Mouse (Mus musculus): ENCODE data around the gene Ftsj3. TPM values are rescaled to one million over a fixed set of nuclear protein-coding genes. Genes with fewer than 3 reads are reported as not detected.
A peak's percentile ranks its signal among the peaks of the same experiment; 100 is the strongest.

The Ftsj3 gene
- 10 to 100 TPM; 37.8 to 39.4 TPM for total RNA-seq (2021)
- long read RNA-seq, transcript Ftsj3-201 (21 exons, 3,144 nt), result major isoform, 17 of 21 reads
- long read RNA-seq, partial matches to known transcripts, result 3 of 21 reads
- long read RNA-seq, other reads (novel, unspliced or antisense), result 1 of 21 reads

DNA sequence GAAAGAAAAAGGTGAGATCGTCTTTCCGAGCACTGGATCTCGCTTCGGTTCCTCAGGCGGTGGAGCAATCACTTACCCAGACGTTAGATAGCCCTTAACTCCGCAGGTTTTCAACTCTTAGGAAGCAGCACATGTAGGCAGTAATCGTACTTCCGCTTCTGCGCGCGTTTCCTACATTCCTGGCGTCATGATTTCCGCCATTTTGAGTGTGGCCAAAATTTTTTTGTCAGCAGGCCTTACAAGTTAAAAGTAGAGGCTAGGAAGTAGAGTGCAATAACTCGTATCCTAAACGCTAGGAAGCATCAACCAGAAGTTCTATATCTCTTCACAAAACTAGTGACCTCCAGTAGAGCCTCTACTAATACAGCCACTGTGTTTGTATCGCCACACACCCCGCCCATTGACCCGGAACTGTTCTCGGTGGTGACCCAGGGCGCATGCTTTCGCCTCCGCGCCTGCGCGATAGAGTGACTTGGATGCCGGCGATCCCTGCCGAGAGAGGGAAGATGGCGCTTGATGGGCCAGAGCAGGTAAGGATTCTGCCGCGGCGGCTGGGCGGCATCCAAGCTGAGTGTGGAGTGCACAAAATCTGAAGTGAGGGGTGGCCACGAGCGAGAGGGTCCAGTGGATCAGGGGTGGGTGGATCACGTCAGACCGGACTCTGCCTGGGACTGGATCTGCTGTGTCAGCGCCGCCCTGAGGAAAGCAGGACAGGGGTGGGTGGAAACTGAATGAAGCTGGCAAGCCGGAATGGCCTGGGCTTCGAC is at the start of gene Ftsj3, which contains the start of gene Psmc5:
Gene Ftsj3 (minus strand): TSS at position 395 of the 767 bp plus-strand sequence.
Gene Psmc5 (plus strand): TSS at position 470 of the 767 bp plus-strand sequence.
- peak; percentile 99 for DNase-seq (ENCODE audit: low spot score in 2 of 2)

DNA sequence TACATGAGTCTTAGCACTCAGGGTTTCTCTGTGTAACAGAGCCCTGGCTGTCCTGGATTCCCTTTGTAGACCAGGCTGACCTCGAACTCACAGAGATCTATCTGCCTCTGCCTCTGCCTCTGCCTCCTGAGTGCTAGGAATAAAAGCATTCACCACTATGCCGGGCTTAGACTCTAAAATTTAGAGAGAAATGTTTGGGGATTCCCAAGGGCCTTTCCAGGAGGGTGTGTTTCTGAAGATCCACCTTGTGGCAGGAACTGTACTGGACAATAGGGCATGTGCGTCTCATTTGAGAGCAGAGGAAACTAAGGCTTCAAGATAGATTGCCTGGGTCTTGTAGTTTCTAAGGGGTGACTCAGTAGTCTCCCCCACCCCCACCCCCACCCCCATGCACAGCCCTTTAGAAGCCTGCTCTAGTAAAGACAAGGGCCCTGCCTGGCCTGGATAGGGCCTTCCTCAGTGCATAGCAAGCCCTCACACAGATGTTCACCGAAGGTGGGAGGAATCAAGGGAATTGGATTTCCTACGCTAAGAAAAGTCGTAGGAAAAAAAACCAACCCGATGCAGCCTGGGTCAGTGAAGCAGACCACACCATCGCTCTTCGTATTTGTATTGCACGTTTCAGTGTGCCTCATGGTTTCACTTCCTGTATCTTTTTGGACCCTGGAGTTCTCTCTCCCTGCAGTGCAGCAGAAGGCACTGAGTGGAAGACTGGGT is 49.6 kb upstream of the Ftsj3 start:
- no peak for DNase-seq (ENCODE audit: low spot score in 2 of 2)

DNA sequence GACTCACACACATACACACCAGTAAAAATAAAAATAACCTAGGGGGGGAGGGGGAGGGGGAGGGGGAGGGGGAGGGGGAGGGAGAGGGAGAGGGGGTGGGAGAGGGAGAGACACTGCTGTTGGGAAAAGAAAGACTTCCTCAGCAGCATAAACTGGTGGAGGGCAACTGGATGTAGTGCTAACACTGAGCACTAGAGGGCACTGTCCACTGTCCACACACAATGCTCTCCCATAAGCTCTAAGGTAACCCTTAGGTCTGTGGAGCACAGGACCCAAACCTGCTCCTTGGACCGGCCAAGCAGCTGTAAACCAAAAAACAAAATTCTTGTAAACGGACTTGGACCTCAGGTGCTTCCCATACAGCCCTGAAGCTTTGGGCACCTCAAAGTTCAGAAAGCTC is 46.8 kb upstream of the Ftsj3 start:
- DNase-seq (ENCODE audit: low spot score in 2 of 2), result peak; percentile 65 to 66

DNA sequence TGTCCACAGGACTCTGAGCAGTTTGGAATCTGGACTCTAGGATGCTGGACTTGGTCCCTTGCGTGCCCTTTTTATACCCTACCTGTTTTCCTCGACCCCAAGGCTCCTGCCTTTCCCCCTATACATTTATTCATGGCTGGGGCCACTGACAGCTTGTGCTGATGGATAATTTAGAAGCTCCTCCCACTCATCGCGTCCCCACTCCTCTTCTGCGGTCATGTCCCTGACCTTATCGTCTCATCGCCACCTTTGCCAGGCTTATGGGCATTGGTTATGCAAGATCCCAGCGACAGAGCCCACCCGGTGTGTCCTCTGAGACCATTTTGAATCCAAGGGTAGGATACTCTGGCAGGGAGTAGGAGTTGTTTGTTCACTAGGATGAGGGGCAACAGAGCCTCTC is 45.9 kb upstream of the Ftsj3 start, which contains the start of gene Gh:
Gene Gh (minus strand): TSS at position 101 of the 400 bp plus-strand sequence.
- DNase-seq (ENCODE audit: low spot score in 2 of 2), result no peak

DNA sequence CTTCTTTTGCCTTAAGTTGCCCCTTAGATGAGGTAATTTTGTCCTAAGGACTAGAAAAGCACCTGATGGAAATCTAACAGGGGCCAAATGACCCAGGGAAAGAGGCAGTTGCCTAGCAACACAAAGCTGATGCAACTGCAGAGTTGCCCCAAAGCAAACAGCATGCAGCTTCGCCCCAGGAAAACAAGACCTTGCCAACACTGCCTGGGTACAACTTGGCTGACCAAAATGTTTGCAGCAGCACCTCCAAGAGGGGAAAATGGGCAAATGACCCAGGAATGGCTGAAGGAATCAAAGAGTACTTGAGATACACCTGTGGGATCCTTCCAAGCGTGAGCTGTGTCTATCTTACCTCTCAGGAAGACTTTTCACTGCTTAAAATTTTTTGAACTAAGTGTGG is 36.0 kb upstream of the Ftsj3 start:
- DNase-seq (ENCODE audit: low spot score in 2 of 2), result no peak

DNA sequence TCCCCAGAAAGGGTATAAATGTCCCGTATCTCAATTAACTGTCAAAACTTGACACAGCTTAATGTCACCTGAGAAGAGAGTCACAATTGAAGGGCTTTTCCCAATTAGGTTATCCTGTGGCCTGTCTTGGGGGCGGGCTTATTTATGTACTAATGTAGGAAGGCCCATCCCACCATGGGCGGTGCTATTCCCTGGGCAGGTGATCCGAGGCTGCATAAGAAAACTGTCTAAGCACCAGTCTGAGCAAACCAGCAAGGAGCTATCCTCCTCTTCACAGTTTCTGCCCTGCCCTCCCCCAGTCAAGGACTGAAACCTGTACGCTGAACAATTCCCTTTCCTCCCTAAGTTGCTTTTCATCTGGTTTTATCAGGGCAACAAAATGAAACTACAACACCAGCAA is 34.5 kb upstream of the Ftsj3 start:
- no peak for DNase-seq (ENCODE audit: low spot score in 2 of 2)

DNA sequence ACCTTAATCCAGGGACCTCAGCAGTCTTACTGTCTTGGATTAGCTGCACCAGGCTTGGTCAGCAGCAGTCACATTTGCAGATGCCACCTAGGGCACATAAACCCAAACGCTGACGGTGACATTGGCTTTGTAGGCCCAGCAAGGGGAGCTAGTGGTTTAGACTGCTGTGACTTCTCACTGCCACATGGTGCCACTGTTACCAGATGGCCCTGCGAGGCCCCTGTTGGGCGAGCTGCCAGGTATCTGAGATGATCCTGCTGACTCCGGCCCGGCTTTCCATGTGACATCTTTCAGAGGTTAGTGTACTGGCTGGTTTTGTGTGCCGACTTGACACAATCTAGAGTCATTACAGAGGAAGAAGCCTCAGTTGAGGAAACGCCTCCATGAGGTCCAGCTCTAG is 33.5 kb upstream of the Ftsj3 start:
- peak; percentile 47 to 53 for DNase-seq (ENCODE audit: low spot score in 2 of 2)

DNA sequence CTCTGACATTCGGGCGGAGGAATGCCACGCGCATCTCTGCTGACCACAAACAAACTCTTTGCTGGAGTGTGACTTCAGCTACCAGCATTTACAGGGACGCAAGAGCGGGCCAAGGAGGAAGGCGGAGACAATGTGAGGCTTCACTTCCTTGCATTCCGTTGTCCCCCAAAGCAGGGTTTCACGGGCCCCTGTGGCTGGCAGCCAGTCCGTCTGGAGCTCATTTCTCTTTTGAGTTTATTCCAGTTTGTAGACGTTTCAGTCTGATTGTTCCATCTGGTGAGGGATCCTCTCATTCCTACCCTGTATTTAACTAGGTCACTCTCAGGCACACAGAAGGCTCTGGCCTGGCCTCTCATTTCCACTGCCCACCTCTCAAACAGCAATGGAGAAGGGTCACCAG is 31.1 kb upstream of the Ftsj3 start:
- peak in 1 of 2 experiments; percentile 37 for DNase-seq (ENCODE audit: low spot score in 2 of 2)

DNA sequence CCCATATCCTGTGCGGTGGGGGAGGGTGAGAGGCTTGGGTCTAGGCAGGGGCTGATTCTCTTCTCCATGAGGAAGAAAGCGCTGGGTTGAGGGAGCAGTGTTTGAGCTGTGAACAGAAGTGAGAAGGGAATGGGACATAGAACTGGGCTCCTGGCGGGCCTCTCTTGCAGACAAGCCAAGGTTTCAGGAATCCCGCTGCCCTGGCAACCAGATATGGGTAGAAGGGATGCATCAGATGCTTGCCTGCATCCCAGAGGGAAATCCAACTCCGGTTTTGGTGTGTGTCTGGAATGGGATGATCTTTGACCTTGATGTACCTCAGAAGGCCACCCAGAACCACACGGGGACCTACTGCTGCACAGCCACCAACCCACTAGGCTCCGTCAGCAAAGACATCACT is 30.3 kb upstream of the Ftsj3 start:
- no peak for DNase-seq (ENCODE audit: low spot score in 2 of 2)

DNA sequence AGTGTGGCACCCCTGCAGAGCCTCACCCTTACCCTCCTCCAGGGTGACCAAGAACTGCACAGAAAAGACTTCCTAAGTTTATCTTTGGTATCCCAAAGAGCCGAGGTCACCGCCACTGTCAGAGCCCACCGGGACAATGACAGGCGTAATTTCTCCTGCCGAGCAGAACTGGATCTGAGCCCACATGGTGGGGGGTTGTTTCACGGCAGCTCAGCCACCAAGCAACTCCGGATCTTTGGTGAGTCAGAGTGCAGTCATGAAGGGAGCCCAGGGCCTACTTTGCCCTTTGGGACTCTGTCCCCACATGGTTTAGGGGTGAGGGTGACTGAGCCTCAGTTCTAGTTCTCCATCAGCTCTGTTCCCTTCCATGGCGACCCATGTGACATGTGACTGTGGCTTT is 28.2 kb upstream of the Ftsj3 start:
- DNase-seq (ENCODE audit: low spot score in 2 of 2), result no peak

DNA sequence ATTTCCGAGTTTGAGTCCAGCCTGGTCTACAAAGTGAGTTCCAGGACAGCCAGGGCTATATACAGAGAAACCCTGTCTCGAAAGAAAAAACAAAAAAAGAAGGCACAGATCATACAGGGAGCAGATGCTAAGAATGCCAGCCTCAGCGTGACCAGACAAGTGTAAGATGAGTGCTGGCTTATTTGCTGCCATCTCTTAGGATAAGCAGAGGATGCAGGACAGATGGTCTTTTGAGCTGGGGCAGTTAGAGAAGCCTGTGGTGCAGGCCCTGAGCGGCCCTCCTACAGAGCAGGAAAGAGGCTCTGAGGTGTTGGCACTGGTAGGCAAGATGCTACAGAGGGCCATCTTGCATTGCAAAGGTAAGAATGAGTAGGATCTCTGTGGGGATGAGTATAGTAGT is 27.5 kb upstream of the Ftsj3 start:
- DNase-seq (ENCODE audit: low spot score in 2 of 2), result no peak

DNA sequence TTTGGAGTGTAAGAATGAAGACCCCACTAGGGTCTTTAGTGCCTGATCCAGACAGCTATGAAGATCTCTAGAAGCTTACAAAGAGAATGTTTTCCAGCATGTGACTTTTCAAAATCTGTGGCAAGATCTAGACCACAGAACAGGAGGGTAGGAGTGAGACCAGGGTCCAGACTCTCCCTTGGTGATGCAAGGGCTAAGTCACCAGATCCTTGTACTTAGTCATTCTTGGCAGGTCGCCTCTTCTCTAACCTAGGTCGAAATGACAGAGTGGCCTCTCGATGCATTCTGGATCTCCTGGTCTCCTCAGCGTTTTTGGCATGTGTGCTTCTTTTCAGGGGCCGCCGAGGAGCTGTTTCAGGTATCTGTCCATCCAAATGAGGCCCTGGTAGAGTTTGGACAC is 26.6 kb upstream of the Ftsj3 start:
- DNase-seq (ENCODE audit: low spot score in 2 of 2), result no peak

DNA sequence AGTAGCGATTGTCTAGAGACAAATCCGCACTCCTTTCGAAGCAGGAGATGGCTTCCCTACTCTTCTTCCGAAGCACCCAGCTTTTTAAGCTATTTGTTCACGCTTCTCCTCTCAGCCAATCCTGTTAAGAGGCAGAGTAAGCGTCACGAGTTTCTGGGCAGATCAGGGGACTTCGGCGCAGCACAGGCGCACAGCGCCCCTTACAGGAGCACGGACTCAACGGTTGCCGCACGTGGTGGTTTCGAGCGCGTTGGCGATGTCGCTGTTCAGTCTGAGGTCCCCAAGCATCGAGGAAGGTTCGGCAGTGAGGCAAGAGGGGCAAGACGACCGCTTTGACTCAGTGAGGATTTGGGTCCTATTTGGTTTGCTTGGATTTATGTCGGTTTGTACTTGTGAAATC is 20.6 kb upstream of the Ftsj3 start, which contains the start of gene Tcam1:
Gene Tcam1 (plus strand): TSS at position 219 of the 400 bp plus-strand sequence.
- peak; percentile 97 to 99 for DNase-seq (ENCODE audit: low spot score in 2 of 2)

DNA sequence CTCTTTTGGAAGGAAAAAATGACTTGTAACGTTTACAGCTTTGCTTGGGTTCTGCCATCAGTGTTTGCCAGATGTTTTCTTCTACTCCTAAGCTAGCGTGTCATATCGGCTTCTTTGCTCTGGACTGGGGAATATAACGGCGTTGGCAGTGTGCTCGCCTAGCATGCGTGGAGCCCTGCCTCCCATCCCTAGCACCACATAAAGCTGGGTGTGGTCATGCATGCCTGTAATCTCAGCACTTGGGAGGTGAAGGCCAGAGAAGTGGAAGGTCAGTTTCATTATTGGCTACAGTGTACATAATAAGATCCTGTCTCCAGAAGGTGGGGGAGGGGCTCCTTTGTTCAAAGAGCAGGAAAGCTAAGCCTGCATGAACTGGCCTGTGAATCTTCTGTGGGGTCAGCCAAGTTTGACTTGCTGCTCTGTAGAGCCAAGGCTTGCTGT is 19.1 kb upstream of the Ftsj3 start:
- no peak for DNase-seq (ENCODE audit: low spot score in 2 of 2)

DNA sequence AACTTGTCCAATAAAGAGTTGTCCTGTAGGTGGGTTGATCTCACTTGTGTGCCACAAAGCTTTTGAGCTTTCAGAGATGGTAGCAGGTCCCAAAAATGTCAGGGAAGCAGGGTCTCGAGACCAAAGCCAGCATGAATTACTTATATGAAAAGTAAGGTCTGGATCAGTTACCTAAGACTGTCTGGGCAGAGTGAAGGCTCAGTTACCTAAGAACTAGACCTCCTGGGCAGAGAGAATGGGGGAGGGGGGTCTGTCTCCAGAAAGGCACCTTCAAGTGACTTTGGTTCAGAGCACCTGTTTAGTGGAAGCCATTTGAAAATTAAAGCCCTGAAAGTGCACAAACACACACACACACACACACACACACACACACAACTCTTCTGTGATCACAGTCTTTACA is 18.5 kb upstream of the Ftsj3 start:
- no peak for DNase-seq (ENCODE audit: low spot score in 2 of 2)

DNA sequence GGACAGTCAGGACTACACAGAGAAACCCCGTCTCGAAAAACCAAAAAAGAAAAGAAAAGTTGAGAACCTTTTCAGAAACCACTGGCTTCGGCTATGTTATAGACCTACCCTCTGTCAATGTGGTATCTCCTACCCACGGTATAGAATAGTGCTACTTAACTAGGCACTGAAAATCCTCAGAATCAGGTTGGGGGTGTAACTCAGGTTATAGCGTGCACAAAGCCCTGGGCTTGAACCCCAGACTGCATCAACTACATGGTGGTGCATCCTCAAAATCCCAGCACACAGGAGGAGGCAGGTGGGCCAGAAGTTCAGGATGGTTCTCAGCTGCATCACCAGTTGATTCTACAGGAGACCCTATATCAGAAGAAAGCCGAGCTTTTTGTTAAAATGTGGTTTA is 17.9 kb upstream of the Ftsj3 start:
- no peak for DNase-seq (ENCODE audit: low spot score in 2 of 2)

DNA sequence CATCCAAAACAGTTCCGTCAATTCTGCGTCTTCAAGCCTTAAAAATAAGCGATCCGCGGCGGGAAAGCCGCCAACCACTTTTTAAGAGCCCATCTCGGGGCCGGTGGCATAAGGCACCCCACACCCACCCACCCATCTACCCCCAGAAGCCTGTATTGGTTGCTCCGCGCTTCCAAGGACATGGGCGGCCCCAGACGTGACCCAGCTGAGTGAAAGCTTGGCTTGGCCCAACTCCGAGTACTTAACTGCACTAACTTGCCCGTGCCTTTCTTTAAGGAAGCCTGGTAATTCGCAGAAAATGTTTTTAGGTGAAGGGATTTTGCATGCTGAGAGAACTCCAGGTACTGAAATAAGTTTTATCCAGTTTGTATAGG is 17.4 kb upstream of the Ftsj3 start:
- no peak for DNase-seq (ENCODE audit: low spot score in 2 of 2)

DNA sequence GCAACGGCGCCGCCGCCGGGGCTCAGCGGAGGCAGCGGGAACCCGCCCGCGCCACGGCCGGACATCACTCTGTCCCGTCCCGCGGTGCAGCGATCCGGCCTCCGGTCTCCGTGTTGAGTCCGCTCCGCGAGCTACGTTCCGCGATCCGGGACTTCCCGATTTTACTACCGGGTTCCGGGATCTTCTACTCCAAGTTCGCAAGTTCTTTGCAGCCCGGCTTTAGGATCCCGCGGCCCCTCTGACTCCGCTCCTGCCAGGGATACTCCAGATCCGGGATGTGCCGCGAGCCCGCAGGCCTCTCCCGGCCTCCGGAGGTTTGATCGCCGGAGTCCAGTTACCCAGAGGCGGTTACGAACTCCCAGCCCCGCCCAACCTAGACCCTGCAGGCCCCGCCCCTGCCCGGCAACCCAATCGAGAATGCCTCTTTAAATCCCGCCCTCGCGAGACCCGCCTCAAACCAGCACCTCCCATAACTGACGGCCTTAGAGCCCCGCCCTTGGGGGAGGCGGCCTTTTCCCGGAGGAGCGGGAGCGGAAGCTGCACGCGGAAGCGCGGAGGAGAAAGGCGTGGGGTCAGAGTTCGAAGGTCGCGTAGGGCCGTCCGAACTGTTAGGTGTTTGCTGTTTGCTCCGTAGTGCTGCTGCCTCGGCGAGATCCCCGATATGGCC is 16.9 kb upstream of the Ftsj3 start, which contains the start of gene Smarcd2:
Gene Smarcd2 (minus strand): TSS at position 329 of the 667 bp plus-strand sequence.
- DNase-seq (ENCODE audit: low spot score in 2 of 2), result peak; percentile 98

DNA sequence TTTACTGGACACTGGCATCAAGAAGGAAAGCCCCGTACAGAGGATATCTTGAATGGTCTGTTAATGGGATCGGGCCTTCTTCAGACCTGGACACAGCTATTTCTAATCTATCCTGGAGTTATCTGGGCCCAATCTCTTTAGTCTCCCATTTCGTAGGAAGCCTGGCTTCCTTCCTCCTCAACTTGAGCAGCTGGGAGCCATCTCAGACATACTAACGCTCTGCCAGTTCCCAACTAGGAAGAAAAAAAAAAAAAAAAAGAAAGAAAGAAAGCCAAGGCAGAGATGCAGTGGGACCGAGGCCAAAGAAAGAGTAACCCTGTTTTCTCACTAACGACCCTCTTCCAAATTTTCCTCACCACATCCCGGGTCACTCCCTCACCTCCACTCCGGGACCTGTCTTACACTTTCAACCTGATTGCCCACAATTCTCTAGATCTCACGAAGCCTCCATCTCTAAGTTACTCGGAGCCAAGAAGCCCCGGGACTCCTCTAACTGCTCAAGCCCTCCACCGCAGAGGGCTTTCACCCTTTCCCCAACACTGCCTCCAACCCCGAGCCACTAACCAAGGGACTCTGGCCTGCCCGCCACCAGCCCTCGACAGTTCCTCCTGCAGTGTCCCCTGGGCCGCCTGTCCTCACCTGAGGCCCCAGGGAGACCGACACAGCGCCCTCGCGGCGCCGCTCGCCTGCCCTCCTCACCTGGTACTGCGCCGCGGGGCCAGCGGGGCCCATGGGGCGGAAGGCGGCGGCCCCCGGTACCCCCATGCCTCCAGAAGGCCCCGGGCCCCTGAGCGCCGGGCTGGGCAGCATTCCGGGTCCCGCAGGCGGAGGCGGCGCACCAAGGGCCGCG is 16.1 kb upstream of the Ftsj3 start:
- DNase-seq (ENCODE audit: low spot score in 2 of 2), result peak in 1 of 2 experiments; percentile 50

DNA sequence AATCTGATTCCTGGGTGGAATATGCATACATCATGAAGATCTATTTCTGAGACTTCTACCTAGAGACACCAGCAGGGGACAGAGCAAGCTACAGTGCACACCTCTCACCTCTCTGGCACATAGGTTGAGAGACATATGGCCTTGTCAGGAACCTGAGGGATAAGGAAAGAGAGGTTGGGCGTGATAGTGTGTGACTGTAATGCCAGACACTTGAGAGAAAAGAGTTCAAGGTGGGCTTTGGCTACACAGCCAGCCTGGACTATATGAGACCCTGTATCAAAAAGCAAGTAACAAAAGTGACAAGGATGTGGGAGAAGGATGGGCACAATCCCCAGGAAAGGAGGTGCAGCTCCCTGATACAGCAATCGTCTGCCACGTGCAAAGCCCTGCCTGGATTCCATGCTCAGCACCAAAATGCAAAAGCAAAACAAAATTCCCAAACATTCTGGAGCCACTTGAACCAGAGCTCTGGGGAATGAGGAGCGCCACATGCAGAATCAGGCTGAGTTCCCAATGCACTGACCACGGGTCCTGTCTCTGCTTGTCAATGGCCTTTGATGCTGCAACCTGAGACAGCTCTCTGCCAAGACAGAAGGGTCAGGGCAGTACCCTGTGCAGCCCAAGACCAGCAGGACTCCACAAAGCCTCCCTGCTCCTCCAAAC is 15.4 kb upstream of the Ftsj3 start:
- DNase-seq (ENCODE audit: low spot score in 2 of 2), result no peak
